Mouse (Mus musculus) heart, embryonic 14.5 days (tissue): Measurements from ENCODE around the gene Slco1a6. TPM values are rescaled to one million over a fixed set of nuclear protein-coding genes. Genes with fewer than 3 reads are reported as not detected.
"Not testable (repeated sequence)": the region's sequence is repeated elsewhere in the genome, so short reads cannot be mapped to it uniquely, and the experiment has no call there.

ENCODE experiments used
- ATAC-seq: fragments of 200-750 bp; cut with Nextera tagmentation; 2 replicates; pipeline ENCODE4 v1.8.0; 2017; ENCODE audit warnings: low read depth, moderate TSS enrichment; ENCODE audit not compliant: insufficient number of reproducible peaks, insufficient read depth, low FRiP score
- H3K27ac ChIP-seq, 2 experiments: fragments of 200-500 bp in 1 of 2; fragments of 300-500 bp in 1 of 2; sonication (generic) in 1 of 2; replicated peaks in 1 of 2; 2 replicates each; pipeline ENCODE4 v1.5.1; 2012 to 2014; ENCODE audit warnings: low read depth in 2 of 2, low read length in 2 of 2, control low read depth in 1 of 2, mild to moderate bottlenecking in 1 of 2, mixed read lengths in 1 of 2; ENCODE audit not compliant: control insufficient read depth in 1 of 2, insufficient read depth in 1 of 2
- H3K27me3 ChIP-seq: fragments of 300-500 bp; sonication (generic); 2 replicates; pipeline ENCODE4 v1.6.1; 2014; ENCODE audit warnings: mild to moderate bottlenecking, low read length, control low read depth; ENCODE audit not compliant: control insufficient read depth, insufficient read depth
- H3K36me3 ChIP-seq: fragments of 300-500 bp; sonication (generic); 2 replicates; pipeline ENCODE4 v1.6.1; 2014; ENCODE audit warnings: mild to moderate bottlenecking, control low read depth, low read length, mixed read lengths; ENCODE audit not compliant: control insufficient read depth, insufficient read depth
- H3K4me1 ChIP-seq, 2 experiments: fragments of 200-500 bp in 1 of 2; fragments of 300-500 bp in 1 of 2; sonication (generic) in 1 of 2; 2 replicates each; pipeline ENCODE4 v1.6.1; 2012 to 2014; ENCODE audit warnings: low read length in 2 of 2, control low read depth in 1 of 2, mixed read lengths in 1 of 2; ENCODE audit not compliant: control insufficient read depth in 2 of 2, insufficient read depth in 2 of 2
- H3K4me2 ChIP-seq: fragments of 300-500 bp; sonication (generic); 2 replicates; pipeline ENCODE4 v1.6.1; 2014; ENCODE audit warnings: mild to moderate bottlenecking, low read length
- H3K4me3 ChIP-seq, 2 experiments: fragments of 200-500 bp in 1 of 2; fragments of 300-500 bp in 1 of 2; sonication (generic) in 1 of 2; 2 replicates each; pipeline ENCODE4 v1.5.1; 2012 to 2014; ENCODE audit warnings: low read length in 2 of 2, mild to moderate bottlenecking in 2 of 2, control low read depth in 1 of 2, low read depth in 1 of 2, moderate library complexity in 1 of 2; ENCODE audit not compliant: control insufficient read depth in 1 of 2, insufficient read depth in 1 of 2
- H3K9ac ChIP-seq: fragments of 300-500 bp; sonication (generic); 2 replicates; pipeline ENCODE4 v1.6.1; 2014; ENCODE audit warnings: mild to moderate bottlenecking, low read length
- H3K9me3 ChIP-seq: fragments of 300-500 bp; sonication (generic); 2 replicates; pipeline ENCODE4 v1.6.1; 2016; ENCODE audit warnings: low read length, control low read depth; ENCODE audit not compliant: control insufficient read depth
- WGBS: fragments of 180-500 bp; shearing (Covaris S2); extraction: QIAGEN DNeasy Blood & Tissue Kit; methylation state at CpG from one replicate; pipeline ENCODE4 v1.1.7; 2014; 5-methylcytosine and 5-hydroxymethylcytosine counted together
- polyA plus RNA-seq: library from polyadenylated mRNA; unstranded; fragments of >200 nt; fragmentation: Nextera tagmentation; extraction: Ambion mirVana; gene quantifications from 2 replicates; pipeline ENCODE4 v1.2.1, GENCODE M21; 2014

Slco1a6 gene
- polyA plus RNA-seq, 1 experiment from 2014 or later = not detected

DNA sequence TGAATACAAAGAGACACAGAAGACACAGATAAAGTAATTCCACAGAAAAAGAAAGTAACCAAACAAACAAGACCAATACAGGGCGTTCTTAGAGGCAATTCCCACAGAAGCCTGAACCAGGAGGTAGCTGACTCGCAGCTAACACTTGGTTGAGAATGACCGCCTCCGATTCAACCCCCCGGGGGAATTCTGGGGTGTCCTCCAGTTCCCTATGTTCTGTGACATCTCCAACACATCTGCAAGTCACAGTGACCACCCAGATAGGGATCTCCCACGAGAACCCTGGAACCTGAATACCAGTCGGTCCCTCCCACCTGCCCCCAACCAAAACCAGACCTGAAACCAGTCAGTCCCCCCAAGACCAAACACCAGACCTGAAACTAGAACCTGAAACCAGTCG lies 14.1 kb downstream of the Slco1a6 start:
- Histone ChIP-seq H3K36me3 (no peaks in the 10 kb centered on the region), H3K27ac (no peak overlapping the region), H3K27me3 (no peaks in the 10 kb centered on the region), H3K4me3 (no peak overlapping the region), H3K4me2 (no peak overlapping the region), H3K9me3 (no peaks in the 10 kb centered on the region), H3K9ac (no peak overlapping the region), H3K4me1 (no peaks in the 10 kb centered on the region)
- WGBS = 81% methylated on average over 8 of the region's 8 CpGs
- ATAC-seq = no peak

GRCm38 (mm10) chr6:142191962-142192361 lies 16.4 kb downstream of the Slco1a6 start:
- Histone ChIP-seq H3K9ac (no peak overlapping the region), H3K36me3 (no peaks in the 10 kb centered on the region)
- no peak for ATAC-seq

DNA sequence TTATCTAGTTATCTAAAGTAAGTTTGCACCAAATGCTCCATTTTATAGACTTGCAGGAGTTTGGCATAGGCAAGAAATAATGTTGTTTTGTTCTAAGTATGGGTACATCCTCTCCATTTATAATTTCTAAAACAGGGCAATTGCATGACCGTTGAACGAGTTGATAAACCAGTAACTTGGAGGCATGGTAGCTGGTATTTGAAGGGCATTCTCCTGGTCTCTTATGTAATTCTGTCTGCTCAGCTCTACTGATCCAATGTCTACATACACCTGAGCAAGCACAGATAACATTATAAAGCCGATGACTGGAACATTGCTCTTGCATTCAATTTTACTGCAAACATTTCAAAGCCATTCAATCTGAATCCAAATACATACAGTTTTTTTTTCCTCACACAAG lies 20.9 kb downstream of the Slco1a6 start:
- no peak overlapping the region for H3K27ac ChIP-seq
- H3K9me3 ChIP-seq = no peaks in the 10 kb centered on the region
- 80% methylated on average over 3 of the region's 3 CpGs for WGBS

More at GRCm38 (mm10) chr6:142191962-142192361, 16.4 kb downstream of the Slco1a6 start:
- Histone ChIP-seq H3K4me1 (no peaks in the 10 kb centered on the region), H3K4me2 (no peak overlapping the region), H3K27ac (no peak overlapping the region), H3K9me3 (no peaks in the 10 kb centered on the region), H3K27me3 (no peaks in the 10 kb centered on the region), H3K4me3 (no peak overlapping the region)
- WGBS = 64% methylated on average over 1 of the region's 1 CpGs

GRCm38 (mm10) chr6:142185868-142186415 lies 22.4 kb downstream of the Slco1a6 start:
- no peaks in the 10 kb centered on the region for H3K4me1 ChIP-seq
- 76% methylated on average over 2 of the region's 2 CpGs for whole genome bisulfite sequencing
- no peaks in the 10 kb centered on the region for H3K9me3 ChIP-seq
- H3K4me3 ChIP-seq = no peak overlapping the region
- ATAC-seq = no peak
- no peaks in the 10 kb centered on the region for H3K36me3 ChIP-seq
- no peak overlapping the region for H3K4me2 ChIP-seq
- H3K27ac ChIP-seq = no peak overlapping the region
- H3K9ac ChIP-seq = no peak overlapping the region
- no peaks in the 10 kb centered on the region for H3K27me3 ChIP-seq

More for the DNA sequence above, 20.9 kb downstream of the Slco1a6 start:
- H3K4me2 ChIP-seq = no peak overlapping the region
- H3K36me3 ChIP-seq = no peaks in the 10 kb centered on the region
- no peaks in the 10 kb centered on the region for H3K27me3 ChIP-seq
- H3K4me1 ChIP-seq = no peaks in the 10 kb centered on the region
- H3K9ac ChIP-seq = no peak overlapping the region
- no peak overlapping the region for H3K4me3 ChIP-seq
- ATAC-seq = no peak

GRCm38 (mm10) chr6:142163406-142163805 lies 44.9 kb downstream of the Slco1a6 start:
- Histone ChIP-seq H3K27me3 (no peaks in the 10 kb centered on the region), H3K36me3 (no peaks in the 10 kb centered on the region), H3K4me2 (no peak overlapping the region), H3K9me3 (no peaks in the 10 kb centered on the region), H3K27ac (no peak overlapping the region), H3K9ac (no peak overlapping the region), H3K4me3 (no peak overlapping the region), H3K4me1 (no peaks in the 10 kb centered on the region)
- ATAC-seq = no peak
- WGBS = 71% methylated on average over 5 of the region's 5 CpGs

DNA sequence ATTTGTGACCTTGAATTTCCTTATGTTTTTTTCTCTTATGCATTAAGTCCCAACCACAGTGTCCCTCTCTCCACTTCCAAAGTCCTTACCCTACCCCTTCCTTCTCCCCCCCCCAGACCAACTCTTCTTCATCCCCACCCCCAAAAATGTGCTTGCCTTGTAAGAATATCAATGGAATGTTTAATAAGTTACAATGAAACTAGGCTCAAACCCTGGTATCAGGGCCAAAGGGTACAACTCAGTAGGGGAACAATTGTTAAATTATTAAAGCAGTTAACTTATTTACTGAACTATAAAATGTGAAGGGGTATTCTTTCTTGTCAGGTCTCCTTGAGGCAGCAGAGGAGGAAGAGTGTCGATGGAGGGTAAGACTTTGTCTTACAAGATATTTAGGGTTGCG lies 47.1 kb downstream of the Slco1a6 start:
- no peak overlapping the region for H3K9ac ChIP-seq
- no peak for ATAC-seq
- no peak overlapping the region for H3K4me2 ChIP-seq
- H3K27me3 ChIP-seq = no peaks in the 10 kb centered on the region
- H3K27ac ChIP-seq = no peak overlapping the region
- H3K9me3 ChIP-seq = no peaks in the 10 kb centered on the region
- 93% methylated on average over 2 of the region's 2 CpGs for WGBS
- no peak overlapping the region for H3K4me3 ChIP-seq
- no peaks in the 10 kb centered on the region for H3K4me1 ChIP-seq
- no peaks in the 10 kb centered on the region for H3K36me3 ChIP-seq

- H3K9ac ChIP-seq, H3K27me3 ChIP-seq, H3K36me3 ChIP-seq, H3K27ac ChIP-seq, ATAC-seq, H3K9me3 ChIP-seq, H3K4me3 ChIP-seq, H3K4me2 ChIP-seq, H3K4me1 ChIP-seq: not testable (repeated sequence)
- WGBS = 79% methylated on average over 3 of the region's 10 CpGs
Observed at GRCm38 (mm10) chr6:142154081-142154480, 54.2 kb downstream of the Slco1a6 start.

- Histone ChIP-seq H3K36me3 (no peaks in the 10 kb centered on the region), H3K27ac (no peak overlapping the region), H3K4me2 (no peak overlapping the region), H3K9me3 (no peaks in the 10 kb centered on the region), H3K4me1 (no peaks in the 10 kb centered on the region), H3K9ac (no peak overlapping the region), H3K4me3 (no peak overlapping the region), H3K27me3 (no peaks in the 10 kb centered on the region)
- no peak for ATAC-seq
- WGBS = 78% methylated on average over 1 of the region's 1 CpGs
Observed at GRCm38 (mm10) chr6:142148371-142148770, 60.0 kb downstream of the Slco1a6 start.
